Mouse (Mus musculus): Measurements from ENCODE around the gene Gm11733.
A peak's percentile ranks its signal among the peaks of the same experiment; 100 is the strongest.
"Not testable (repeated sequence)": the region's sequence is repeated elsewhere in the genome, so short reads cannot be mapped to it uniquely, and the experiment has no call there.

Gm11733 gene

GRCm38 (mm10) chr11:117484198-117484597 lies at the start of gene Gm11733:
Gene Gm11733, plus strand, starts transcription at chr11:117484368.
- DNase-seq (ENCODE audit: low read depth, low spot score) = peak; percentile 71

- DNase-seq (ENCODE audit: low read depth, low spot score) = peak; percentile 89
These were observed 47.6 kb upstream of the Gm11733 start for GRCm38 (mm10) chr11:117436401-117437109.

GRCm38 (mm10) chr11:117437110-117437490 lies 47.1 kb upstream of the Gm11733 start:
- DNase-seq (ENCODE audit: low read depth, low spot score) = no peak

- no peak for DNase-seq (ENCODE audit: low read depth, low spot score)
These were observed 45.8 kb upstream of the Gm11733 start for GRCm38 (mm10) chr11:117438363-117438762.

- no peak for DNase-seq (ENCODE audit: low read depth, low spot score)
These were observed 43.2 kb upstream of the Gm11733 start for GRCm38 (mm10) chr11:117440865-117441425.

- no peak for DNase-seq (ENCODE audit: low read depth, low spot score)
These were observed 40.1 kb upstream of the Gm11733 start for GRCm38 (mm10) chr11:117444090-117444489.

GRCm38 (mm10) chr11:117445707-117446106 lies 38.5 kb upstream of the Gm11733 start:
- no peak for DNase-seq (ENCODE audit: low read depth, low spot score)

GRCm38 (mm10) chr11:117454086-117454485 lies 30.1 kb upstream of the Gm11733 start:
- no peak for DNase-seq (ENCODE audit: low read depth, low spot score)

GRCm38 (mm10) chr11:117459148-117459547 lies 25.0 kb upstream of the Gm11733 start:
- DNase-seq (ENCODE audit: low read depth, low spot score) = no peak

- no peak for DNase-seq (ENCODE audit: low read depth, low spot score)
These were observed 21.8 kb upstream of the Gm11733 start for GRCm38 (mm10) chr11:117462202-117462864.

- DNase-seq (ENCODE audit: low read depth, low spot score) = not testable (repeated sequence)
These were observed 20.8 kb upstream of the Gm11733 start for GRCm38 (mm10) chr11:117463416-117463815.

GRCm38 (mm10) chr11:117466292-117466691 lies 17.9 kb upstream of the Gm11733 start:
- no peak for DNase-seq (ENCODE audit: low read depth, low spot score)

- DNase-seq (ENCODE audit: low read depth, low spot score) = no peak
These were observed 17.3 kb upstream of the Gm11733 start for GRCm38 (mm10) chr11:117466911-117467310.

- DNase-seq (ENCODE audit: low read depth, low spot score) = no peak
These were observed 15.4 kb upstream of the Gm11733 start for GRCm38 (mm10) chr11:117468585-117469363.

GRCm38 (mm10) chr11:117469724-117470123 lies 14.4 kb upstream of the Gm11733 start:
- no peak for DNase-seq (ENCODE audit: low read depth, low spot score)

GRCm38 (mm10) chr11:117470586-117471195 lies 13.5 kb upstream of the Gm11733 start:
- no peak for DNase-seq (ENCODE audit: low read depth, low spot score)

GRCm38 (mm10) chr11:117471625-117472283 lies 12.4 kb upstream of the Gm11733 start:
- no peak for DNase-seq (ENCODE audit: low read depth, low spot score)

GRCm38 (mm10) chr11:117472885-117473284 lies 11.3 kb upstream of the Gm11733 start:
- peak; percentile 60 for DNase-seq (ENCODE audit: low read depth, low spot score)

GRCm38 (mm10) chr11:117475204-117475603 lies 9.0 kb upstream of the Gm11733 start:
- no peak for DNase-seq (ENCODE audit: low read depth, low spot score)

- no peak for DNase-seq (ENCODE audit: low read depth, low spot score)
These were observed 8.5 kb upstream of the Gm11733 start for GRCm38 (mm10) chr11:117475669-117476068.

GRCm38 (mm10) chr11:117476554-117477107 lies 7.5 kb upstream of the Gm11733 start:
- DNase-seq (ENCODE audit: low read depth, low spot score) = no peak
